Mouse (Mus musculus) limb, embryonic 15.5 days (tissue): ENCODE measurements around the gene Rmnd5b. TPM values are rescaled to one million over a fixed set of nuclear protein-coding genes. Genes with fewer than 3 reads are reported as not detected.

Experiments
- ATAC-seq: fragments of 200-750 bp; cut with Nextera tagmentation; 2 replicates; pipeline ENCODE4 v1.8.0; 2017; ENCODE audit warnings: low read depth, moderate TSS enrichment; ENCODE audit not compliant: insufficient number of reproducible peaks, low FRiP score, low TSS enrichment
- H3K27ac ChIP-seq: fragments of 300-500 bp; sonication (generic); 2 replicates; pipeline ENCODE4 v1.5.1; 2015; ENCODE audit warnings: moderate library complexity, mild to moderate bottlenecking, inconsistent platforms
- H3K27me3 ChIP-seq: fragments of 300-500 bp; sonication (generic); 2 replicates; pipeline ENCODE4 v1.6.1; 2015; ENCODE audit warnings: inconsistent platforms
- H3K36me3 ChIP-seq: fragments of 300-500 bp; sonication (generic); 2 replicates; pipeline ENCODE4 v1.6.1; 2015; ENCODE audit warnings: inconsistent platforms
- H3K4me1 ChIP-seq: fragments of 300-500 bp; sonication (generic); 2 replicates; pipeline ENCODE4 v1.6.1; 2015; ENCODE audit warnings: inconsistent platforms
- H3K4me2 ChIP-seq: fragments of 300-500 bp; sonication (generic); 2 replicates; pipeline ENCODE4 v1.6.1; 2015; ENCODE audit warnings: mild to moderate bottlenecking, inconsistent platforms
- H3K4me3 ChIP-seq: fragments of 300-500 bp; sonication (generic); 2 replicates; pipeline ENCODE4 v1.5.1; 2015; ENCODE audit warnings: mild to moderate bottlenecking, inconsistent platforms
- H3K9ac ChIP-seq: fragments of 300-500 bp; sonication (generic); 2 replicates; pipeline ENCODE4 v1.6.1; 2015; ENCODE audit warnings: inconsistent platforms
- H3K9me3 ChIP-seq: fragments of 300-500 bp; sonication (generic); 2 replicates; pipeline ENCODE4 v1.6.1; 2016; ENCODE audit warnings: inconsistent platforms
- WGBS: fragments of 180-500 bp; shearing (Covaris S2); methylation state at CpG from one replicate; pipeline ENCODE4 v1.1.7; 2015; 5-methylcytosine and 5-hydroxymethylcytosine counted together
- polyA plus RNA-seq: library from polyadenylated mRNA; unstranded; fragments of >200 nt; fragmentation: Nextera tagmentation; extraction: Ambion mirVana; gene quantifications from 2 replicates; pipeline ENCODE4 v1.2.1, GENCODE M21; 2015

The Rmnd5b gene
- polyA plus RNA-seq, 1 experiment from 2014 or later, result 53.2 TPM

GRCm38 (mm10) chr11:51602253-51602652, 33.4 kb downstream of the Rmnd5b start:
- 91% methylated on average over 3 of the region's 3 CpGs for WGBS
- Histone ChIP-seq H3K9me3 (no peaks in the 10 kb centered on the region), H3K4me1 (peaks cover 38% of the 10 kb centered on the region), H3K9ac (no peak overlapping the region), H3K27me3 (no peaks in the 10 kb centered on the region), H3K27ac (no peak overlapping the region), H3K4me3 (no peak overlapping the region), H3K4me2 (no peak overlapping the region), H3K36me3 (peaks cover 74% of the 10 kb centered on the region)
- no peak for ATAC-seq

- Histone ChIP-seq H3K36me3 (peaks cover 98% of the 10 kb centered on the region), H3K4me2 (no peak overlapping the region), H3K27me3 (no peaks in the 10 kb centered on the region), H3K27ac (no peak overlapping the region), H3K4me1 (peaks cover 15% of the 10 kb centered on the region), H3K9ac (no peak overlapping the region), H3K9me3 (no peaks in the 10 kb centered on the region), H3K4me3 (no peak overlapping the region)
- ATAC-seq, result no peak
- 72% methylated on average over 2 of the region's 2 CpGs for WGBS
Observed at GRCm38 (mm10) chr11:51597553-51597952, 38.1 kb downstream of the Rmnd5b start.

GRCm38 (mm10) chr11:51595459-51596083, 40.1 kb downstream of the Rmnd5b start:
- Histone ChIP-seq H3K4me1 (no peaks in the 10 kb centered on the region), H3K27ac (no peak overlapping the region), H3K4me3 (no peak overlapping the region), H3K9ac (no peak overlapping the region), H3K27me3 (no peaks in the 10 kb centered on the region), H3K36me3 (peaks cover 98% of the 10 kb centered on the region), H3K9me3 (no peaks in the 10 kb centered on the region), H3K4me2 (no peak overlapping the region)
- WGBS, result 83% methylated on average over 1 of the region's 1 CpGs
- ATAC-seq, result no peak

GRCm38 (mm10) chr11:51594715-51595350, 40.9 kb downstream of the Rmnd5b start:
- WGBS, result 77% methylated on average over 3 of the region's 3 CpGs
- Histone ChIP-seq H3K4me2 (no peak overlapping the region), H3K27ac (no peak overlapping the region), H3K9ac (no peak overlapping the region), H3K36me3 (peaks cover 98% of the 10 kb centered on the region), H3K4me1 (no peaks in the 10 kb centered on the region), H3K4me3 (no peak overlapping the region), H3K9me3 (no peaks in the 10 kb centered on the region), H3K27me3 (no peaks in the 10 kb centered on the region)
- ATAC-seq, result no peak

GRCm38 (mm10) chr11:51593849-51594248, 41.8 kb downstream of the Rmnd5b start:
- WGBS, result 91% methylated on average over 6 of the region's 6 CpGs
- H3K27ac ChIP-seq, result no peak overlapping the region
- no peaks in the 10 kb centered on the region for H3K9me3 ChIP-seq
- no peaks in the 10 kb centered on the region for H3K4me1 ChIP-seq
- H3K27me3 ChIP-seq, result no peaks in the 10 kb centered on the region
- H3K36me3 ChIP-seq, result peaks cover 98% of the 10 kb centered on the region
- H3K4me3 ChIP-seq, result no peak overlapping the region
- H3K4me2 ChIP-seq, result no peak overlapping the region
- H3K9ac ChIP-seq, result no peak overlapping the region
- no peak for ATAC-seq

GRCm38 (mm10) chr11:51593368-51593767, 42.3 kb downstream of the Rmnd5b start:
- Histone ChIP-seq H3K9ac (no peak overlapping the region), H3K4me3 (no peak overlapping the region), H3K36me3 (peaks cover 97% of the 10 kb centered on the region), H3K4me2 (no peak overlapping the region), H3K27ac (no peak overlapping the region), H3K4me1 (no peaks in the 10 kb centered on the region), H3K27me3 (no peaks in the 10 kb centered on the region), H3K9me3 (no peaks in the 10 kb centered on the region)
- no peak for ATAC-seq
- 93% methylated on average over 4 of the region's 4 CpGs for WGBS

- ATAC-seq, result no peak
- Histone ChIP-seq H3K9ac (no peak overlapping the region), H3K9me3 (no peaks in the 10 kb centered on the region), H3K4me3 (no peak overlapping the region), H3K27me3 (no peaks in the 10 kb centered on the region), H3K36me3 (peaks cover 97% of the 10 kb centered on the region), H3K4me1 (no peaks in the 10 kb centered on the region), H3K27ac (no peak overlapping the region), H3K4me2 (no peak overlapping the region)
- WGBS, result 91% methylated on average over 7 of the region's 7 CpGs
Observed at GRCm38 (mm10) chr11:51591915-51592314, 43.8 kb downstream of the Rmnd5b start.

GRCm38 (mm10) chr11:51591168-51591567, 44.5 kb downstream of the Rmnd5b start:
- WGBS, result 69% methylated on average over 7 of the region's 7 CpGs

GRCm38 (mm10) chr11:51590002-51590401, 45.7 kb downstream of the Rmnd5b start:
- ATAC-seq, result no peak
- no peak overlapping the region for H3K27ac ChIP-seq
- H3K9me3 ChIP-seq, result no peaks in the 10 kb centered on the region
- no peak overlapping the region for H3K9ac ChIP-seq
- no peak overlapping the region for H3K4me2 ChIP-seq
- H3K27me3 ChIP-seq, result no peaks in the 10 kb centered on the region
- peaks cover 88% of the 10 kb centered on the region for H3K36me3 ChIP-seq
- H3K4me1 ChIP-seq, result peaks cover 16% of the 10 kb centered on the region
- H3K4me3 ChIP-seq, result no peak overlapping the region

More at GRCm38 (mm10) chr11:51591168-51591567, 44.5 kb downstream of the Rmnd5b start:
- no peak overlapping the region for H3K9ac ChIP-seq
- no peak for ATAC-seq
- H3K36me3 ChIP-seq, result peaks cover 96% of the 10 kb centered on the region
- no peaks in the 10 kb centered on the region for H3K27me3 ChIP-seq
- H3K4me2 ChIP-seq, result no peak overlapping the region
- H3K9me3 ChIP-seq, result no peaks in the 10 kb centered on the region
- peaks cover 5% of the 10 kb centered on the region for H3K4me1 ChIP-seq
- H3K27ac ChIP-seq, result no peak overlapping the region
- H3K4me3 ChIP-seq, result no peak overlapping the region

GRCm38 (mm10) chr11:51588833-51589232, 46.9 kb downstream of the Rmnd5b start:
- 95% methylated on average over 3 of the region's 3 CpGs for WGBS
- Histone ChIP-seq H3K4me3 (no peak overlapping the region), H3K9ac (no peak overlapping the region), H3K9me3 (no peaks in the 10 kb centered on the region), H3K27ac (no peak overlapping the region), H3K4me1 (peaks cover 21% of the 10 kb centered on the region), H3K36me3 (peaks cover 79% of the 10 kb centered on the region), H3K27me3 (no peaks in the 10 kb centered on the region), H3K4me2 (no peak overlapping the region)
- ATAC-seq, result no peak

- no peak overlapping the region for H3K9ac ChIP-seq
- no peaks in the 10 kb centered on the region for H3K27me3 ChIP-seq
- H3K4me2 ChIP-seq, result no peak overlapping the region
- 91% methylated on average over 1 of the region's 1 CpGs for WGBS
- peaks cover 61% of the 10 kb centered on the region for H3K36me3 ChIP-seq
- H3K9me3 ChIP-seq, result no peaks in the 10 kb centered on the region
- no peak for ATAC-seq
- no peak overlapping the region for H3K4me3 ChIP-seq
- no peak overlapping the region for H3K27ac ChIP-seq
- peaks cover 25% of the 10 kb centered on the region for H3K4me1 ChIP-seq
Observed at GRCm38 (mm10) chr11:51587059-51587458, 48.6 kb downstream of the Rmnd5b start.

GRCm38 (mm10) chr11:51586411-51586810, 49.3 kb downstream of the Rmnd5b start:
- Histone ChIP-seq H3K36me3 (peaks cover 55% of the 10 kb centered on the region), H3K9me3 (no peaks in the 10 kb centered on the region), H3K27me3 (no peaks in the 10 kb centered on the region)

More at GRCm38 (mm10) chr11:51586411-51586810, 49.3 kb downstream of the Rmnd5b start:
- 90% methylated on average over 13 of the region's 13 CpGs for WGBS
- Histone ChIP-seq H3K9ac (no peak overlapping the region), H3K27ac (no peak overlapping the region; the same call in 1 of the 2 replicates), H3K4me1 (peaks cover 25% of the 10 kb centered on the region), H3K4me3 (no peak overlapping the region), H3K4me2 (no peak overlapping the region)
- no peak for ATAC-seq
